30 mouse cellular contexts compared by ENCODE assay signal in the genomic region with DNA sequence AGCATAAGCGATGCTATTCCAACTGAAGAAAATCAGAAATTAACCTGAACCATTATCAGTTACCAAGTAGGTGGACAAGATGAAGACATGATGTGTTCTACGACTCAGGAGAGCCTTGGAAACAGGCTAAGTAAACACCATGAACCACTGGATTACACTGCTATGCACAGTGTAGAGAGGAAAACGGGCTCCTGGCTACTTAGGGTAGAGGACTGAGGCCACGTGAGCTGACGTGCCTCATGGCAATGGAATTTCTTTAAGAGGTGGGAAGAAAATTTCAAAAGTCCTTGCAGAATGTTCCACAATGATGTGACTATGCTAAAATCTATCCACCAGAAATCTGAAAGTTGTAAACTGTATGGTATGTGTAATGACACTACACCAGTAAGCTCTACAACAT. TPM values are rescaled to one million over a fixed set of nuclear protein-coding genes. Genes with fewer than 3 reads are reported as not detected.
"Had no signal": no experiment of that assay in that cellular context is flagged by ENCODE, and none has a peak within 500 bp of the region (broad histone marks: within the 10 kb centered on the region; RNA-seq: fewer than 3 reads in every experiment).

No protein-coding gene starts in this region.

- H3K4me2 ChIP-seq: heart, embryonic 12.5 days; hindbrain, embryonic 12.5 days; hindbrain, embryonic 14.5 days; intestine, embryonic 15.5 days; limb, embryonic 12.5 days had no signal

- ATAC-seq: hindbrain, embryonic 16.5 days; inflammation-experienced regulatory T-cells, adult 6 months; intestine, embryonic 15.5 days; intestine, postnatal 0 days had no signal

- H3K4me3 ChIP-seq: gastrocnemius, adult 2 months; heart, adult 2 months; heart, embryonic 10.5 days; heart, embryonic 12.5 days; hindbrain, embryonic 10.5 days; hindbrain, embryonic 12.5 days; intestine, embryonic 15.5 days; layer of hippocampus, adult 2 months; left cerebral cortex, adult 2 months; limb, embryonic 10.5 days; limb, embryonic 12.5 days had no signal

- H3K4me1 ChIP-seq: heart, embryonic 12.5 days; limb, embryonic 10.5 days; limb, embryonic 12.5 days had no signal

- H3K27me3 ChIP-seq: heart, embryonic 12.5 days; hindbrain, embryonic 12.5 days; limb, embryonic 12.5 days had no signal

- DNase-seq: gastrocnemius, adult 2 months; gastrocnemius, postnatal 10 days; gastrocnemius, postnatal 25 days; heart, adult 2 months; heart, postnatal 10 days; heart, postnatal 4 days; kidney, adult 18-20 months; kidney, adult 8-10 months; kidney, postnatal 10 days; kidney, postnatal 25 days; kidney, postnatal 4 days had no signal

- H3K27ac ChIP-seq: gastrocnemius, adult 2 months; heart, adult 2 months; heart, embryonic 10.5 days; hindbrain, embryonic 10.5 days; hindbrain, embryonic 12.5 days; hindbrain, embryonic 14.5 days; intestine, embryonic 15.5 days; layer of hippocampus, adult 2 months; left cerebral cortex, adult 2 months; limb, embryonic 10.5 days; limb, embryonic 12.5 days had no signal

- H3K9me3 ChIP-seq: heart, embryonic 10.5 days; heart, embryonic 12.5 days; hindbrain, embryonic 10.5 days; intestine, embryonic 15.5 days; limb, embryonic 10.5 days; limb, embryonic 12.5 days had no signal

- H3K9ac ChIP-seq: heart, embryonic 12.5 days; hindbrain, embryonic 12.5 days; hindbrain, embryonic 14.5 days; intestine, embryonic 15.5 days; limb, embryonic 12.5 days had no signal

RNA-seq across cellular contexts. Expression of a gene that starts 41.0 kb away (rescaled TPM):
- polyA plus RNA-seq: frontal cortex, adult 2 months; heart, adult 2 months; heart, embryonic 10.5 days; heart, embryonic 12.5 days; heart, embryonic 14.5 days; heart, embryonic 16.5 days; hindbrain, embryonic 10.5 days; hindbrain, embryonic 12.5 days; hindbrain, embryonic 14.5 days; hindbrain, embryonic 16.5 days; inflammation-experienced regulatory T-cells, adult 6 months; intestine, embryonic 15.5 days; intestine, postnatal 0 days; kidney, embryonic 14.5 days; kidney, embryonic 16.5 days; limb, embryonic 10.5 days; limb, embryonic 12.5 days; limb, embryonic 14.5 days had no signal
